Mouse (Mus musculus) limb, embryonic 10.5 days (tissue): ENCODE data around the gene Abca17. TPM values are rescaled to one million over a fixed set of nuclear protein-coding genes. Genes with fewer than 3 reads are reported as not detected.
A peak's percentile ranks its signal among the peaks of the same experiment; 100 is the strongest.

Experiments used
- DNase-seq: peaks from one replicate; pipeline ENCODE4 v3.0.0-alpha.2; 2017; ENCODE audit warnings: low spot score
- H3K27ac ChIP-seq: fragments of 300-500 bp; sonication (generic); 2 replicates; pipeline ENCODE4 v1.5.1; 2016; ENCODE audit warnings: mild to moderate bottlenecking
- H3K27me3 ChIP-seq: fragments of 300-500 bp; sonication (generic); 2 replicates; pipeline ENCODE4 v1.6.1; 2016; ENCODE audit warnings: low read depth, mild to moderate bottlenecking; ENCODE audit not compliant: poor library complexity, severe bottlenecking
- H3K36me3 ChIP-seq: fragments of 300-500 bp; sonication (generic); 2 replicates; pipeline ENCODE4 v1.6.1; 2016; ENCODE audit warnings: mild to moderate bottlenecking, moderate library complexity
- H3K4me1 ChIP-seq: fragments of 300-500 bp; sonication (generic); 2 replicates; pipeline ENCODE4 v1.6.1; 2016
- H3K4me3 ChIP-seq: fragments of 300-500 bp; sonication (generic); 2 replicates; pipeline ENCODE4 v1.5.1; 2016; ENCODE audit warnings: mild to moderate bottlenecking, moderate library complexity
- H3K9me3 ChIP-seq: fragments of 300-500 bp; sonication (generic); replicated peaks from 2 replicates; pipeline ENCODE4 v1.6.1; 2016; ENCODE audit warnings: mild to moderate bottlenecking
- WGBS: fragments of 180-500 bp; shearing (Covaris S2); methylation state at CpG from one replicate; pipeline ENCODE4 v1.1.7; 2016; 5-methylcytosine and 5-hydroxymethylcytosine counted together
- polyA plus RNA-seq: library from polyadenylated mRNA; unstranded; fragments of >200 nt; fragmentation: Nextera tagmentation; extraction: Ambion mirVana; gene quantifications from 2 replicates; pipeline ENCODE4 v1.2.1, GENCODE M21; 2016

Abca17 gene
- polyA plus RNA-seq, 1 experiment from 2014 or later, result not detected

GRCm38 (mm10) chr17:24252329-24252728 lies 98.5 kb downstream of the Abca17 start:
- WGBS, result 100% methylated on average over 2 of the region's 2 CpGs
- Histone ChIP-seq H3K9me3 (no peaks in the 10 kb centered on the region), H3K27me3 (no peaks in the 10 kb centered on the region), H3K27ac (peak overlapping the region; percentile 96), H3K36me3 (peaks cover 24% of the 10 kb centered on the region), H3K4me3 (0 out of 2 replicates have a peak overlapping the region, but pooled peaks have one; percentile 64), H3K4me1 (peaks cover 9% of the 10 kb centered on the region)
- DNase-seq, result no peak

- whole genome bisulfite sequencing, result under 1% methylated on average over 48 of the region's 48 CpGs
- peaks cover 33% of the 10 kb centered on the region for H3K36me3 ChIP-seq
- no peaks in the 10 kb centered on the region for H3K27me3 ChIP-seq
- H3K9me3 ChIP-seq, result no peaks in the 10 kb centered on the region
- DNase-seq, result peak; percentile 94
- H3K4me1 ChIP-seq, result peaks cover 9% of the 10 kb centered on the region
- H3K27ac ChIP-seq, result peak within 1 kb of the TSS; percentile 96
- H3K4me3 ChIP-seq, result peak within 1 kb of the TSS; percentile 64
Measured at GRCm38 (mm10) chr17:24251320-24252069, 99.4 kb downstream of the Abca17 start, which contains the start of gene Ccnf. Gene Ccnf, minus strand, starts transcription at chr17:24251484.

GRCm38 (mm10) chr17:24250988-24251319 lies 99.9 kb downstream of the Abca17 start:
- WGBS, result under 1% methylated on average over 32 of the region's 32 CpGs
- DNase-seq, result no peak
- H3K36me3 ChIP-seq, result peaks cover 38% of the 10 kb centered on the region

GRCm38 (mm10) chr17:24248641-24249040 lies 102.2 kb downstream of the Abca17 start:
- Histone ChIP-seq H3K36me3 (peaks cover 56% of the 10 kb centered on the region), H3K27me3 (no peaks in the 10 kb centered on the region), H3K27ac (no peak overlapping the region), H3K4me1 (peaks cover 9% of the 10 kb centered on the region), H3K4me3 (no peak overlapping the region), H3K9me3 (no peaks in the 10 kb centered on the region)
- WGBS, result 90% methylated on average over 2 of the region's 2 CpGs
- no peak for DNase-seq

More at GRCm38 (mm10) chr17:24250988-24251319, 99.9 kb downstream of the Abca17 start:
- peak overlapping the region; percentile 64 for H3K4me3 ChIP-seq
- H3K27ac ChIP-seq, result peak overlapping the region; percentile 96
- H3K27me3 ChIP-seq, result no peaks in the 10 kb centered on the region
- no peaks in the 10 kb centered on the region for H3K9me3 ChIP-seq
- H3K4me1 ChIP-seq, result peaks cover 9% of the 10 kb centered on the region

DNA sequence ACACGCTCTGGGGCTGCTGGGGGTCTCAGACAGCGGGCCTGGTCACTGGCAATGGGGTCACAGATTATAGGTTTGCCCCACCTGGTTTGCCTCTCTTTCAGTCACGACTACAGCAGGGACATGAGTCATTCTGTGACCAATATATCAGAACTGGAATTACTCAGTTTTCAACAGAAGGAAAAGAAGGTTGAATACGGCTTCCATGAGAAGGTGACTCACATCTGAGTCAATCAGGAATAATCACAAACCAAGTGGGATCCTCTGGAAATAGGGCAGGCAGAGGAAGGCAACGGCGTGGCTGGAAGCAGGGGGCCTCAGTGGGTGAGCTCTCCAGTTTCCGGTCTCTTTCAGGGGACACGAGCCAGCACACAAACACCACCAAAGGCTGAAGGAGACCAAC lies 106.8 kb downstream of the Abca17 start:
- Histone ChIP-seq H3K4me1 (no peaks in the 10 kb centered on the region), H3K9me3 (no peaks in the 10 kb centered on the region), H3K27ac (no peak overlapping the region), H3K27me3 (no peaks in the 10 kb centered on the region), H3K36me3 (peaks cover 95% of the 10 kb centered on the region), H3K4me3 (no peak overlapping the region)
- no peak for DNase-seq
- 98% methylated on average over 8 of the region's 8 CpGs for WGBS

DNA sequence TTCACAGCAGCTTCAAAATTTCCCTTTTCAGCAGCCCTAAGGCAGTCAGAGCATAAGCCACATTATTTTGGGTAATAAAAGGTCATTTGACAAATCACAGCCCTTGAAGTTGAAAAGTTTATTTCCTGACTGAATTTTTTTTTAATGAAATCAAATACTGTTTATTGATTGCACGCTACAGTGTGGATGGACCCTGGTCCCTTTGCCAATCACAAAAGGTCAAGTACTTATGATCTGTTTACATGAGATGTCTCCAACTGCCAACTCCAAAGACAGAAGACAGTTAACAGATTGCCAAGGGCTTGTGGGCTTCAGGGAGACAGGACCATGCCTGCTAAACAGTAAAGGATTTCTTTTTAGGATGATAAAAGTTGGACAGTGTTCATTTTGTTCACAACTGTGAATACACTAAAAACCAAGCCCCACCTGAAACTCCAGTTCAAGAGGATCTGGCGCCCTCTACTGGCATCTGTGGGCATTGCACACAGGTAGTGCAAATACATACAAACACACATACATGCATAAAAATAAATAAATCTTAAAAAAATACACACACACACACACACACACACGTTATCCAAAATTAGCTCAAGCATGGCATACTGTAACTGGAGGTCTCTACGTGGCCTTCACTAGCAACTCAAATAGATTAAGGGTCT lies 107.4 kb downstream of the Abca17 start:
- H3K4me3 ChIP-seq, result no peak overlapping the region
- WGBS, result 88% methylated on average over 4 of the region's 4 CpGs
- no peak overlapping the region for H3K27ac ChIP-seq
- no peaks in the 10 kb centered on the region for H3K9me3 ChIP-seq
- H3K4me1 ChIP-seq, result no peaks in the 10 kb centered on the region
- DNase-seq, result peak; percentile 59
- H3K27me3 ChIP-seq, result no peaks in the 10 kb centered on the region
- H3K36me3 ChIP-seq, result peaks cover 95% of the 10 kb centered on the region

GRCm38 (mm10) chr17:24236921-24237320 lies 113.9 kb downstream of the Abca17 start:
- no peaks in the 10 kb centered on the region for H3K4me1 ChIP-seq
- H3K36me3 ChIP-seq, result peaks cover 100% of the 10 kb centered on the region
- H3K4me3 ChIP-seq, result no peak overlapping the region
- 95% methylated on average over 7 of the region's 7 CpGs for WGBS
- no peak overlapping the region for H3K27ac ChIP-seq
- DNase-seq, result no peak
- no peaks in the 10 kb centered on the region for H3K27me3 ChIP-seq
- H3K9me3 ChIP-seq, result no peaks in the 10 kb centered on the region

DNA sequence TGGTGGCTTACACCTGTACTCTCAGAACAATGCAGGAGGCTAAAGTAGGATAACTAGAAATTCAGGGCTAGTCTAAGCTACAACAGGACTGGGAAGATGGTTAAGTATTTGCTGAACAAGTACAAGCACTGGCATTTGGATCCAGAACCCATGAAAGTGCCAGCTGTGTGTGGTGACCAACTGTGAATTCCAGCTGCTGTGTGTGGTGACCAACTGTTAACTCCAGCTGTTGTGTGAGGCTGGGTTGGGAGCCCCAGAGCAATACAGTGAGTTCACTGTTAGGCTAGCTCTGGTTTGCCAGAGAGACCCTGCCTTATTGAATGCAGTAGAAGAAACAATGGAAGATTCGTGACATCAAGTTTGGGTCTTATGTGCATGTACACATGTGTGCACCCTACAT lies 114.4 kb downstream of the Abca17 start:
- no peaks in the 10 kb centered on the region for H3K4me1 ChIP-seq
- H3K27ac ChIP-seq, result no peak overlapping the region
- peaks cover 100% of the 10 kb centered on the region for H3K36me3 ChIP-seq
- DNase-seq, result no peak
- H3K9me3 ChIP-seq, result no peaks in the 10 kb centered on the region
- 98% methylated on average over 1 of the region's 1 CpGs for WGBS
- H3K27me3 ChIP-seq, result no peaks in the 10 kb centered on the region
- H3K4me3 ChIP-seq, result no peak overlapping the region

GRCm38 (mm10) chr17:24227941-24228340 lies 122.9 kb downstream of the Abca17 start:
- Histone ChIP-seq H3K4me1 (no peaks in the 10 kb centered on the region), H3K9me3 (no peaks in the 10 kb centered on the region), H3K4me3 (no peak overlapping the region), H3K27me3 (no peaks in the 10 kb centered on the region), H3K36me3 (peaks cover 100% of the 10 kb centered on the region), H3K27ac (no peak overlapping the region)
- no peak for DNase-seq
- WGBS, result 87% methylated on average over 7 of the region's 7 CpGs

DNA sequence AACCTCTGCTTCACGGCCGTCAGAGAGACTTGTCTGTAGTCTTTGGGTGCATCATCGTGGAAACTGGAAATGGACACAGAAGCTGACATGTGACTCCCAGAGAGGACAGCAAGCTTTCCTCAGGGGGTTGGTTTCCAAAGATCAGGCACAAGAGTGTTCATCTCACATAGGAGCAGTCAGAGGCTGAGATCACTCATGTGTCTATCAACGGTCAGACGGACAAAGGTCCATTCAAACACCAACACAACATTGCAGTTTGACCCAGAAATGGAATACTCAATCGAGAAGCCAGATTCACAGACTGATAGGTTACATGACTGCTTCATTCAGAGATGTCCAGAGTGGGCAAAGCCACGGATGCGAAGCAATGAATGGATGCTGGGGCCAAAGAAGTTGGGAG lies 124.1 kb downstream of the Abca17 start:
- Histone ChIP-seq H3K9me3 (no peaks in the 10 kb centered on the region), H3K27me3 (no peaks in the 10 kb centered on the region), H3K36me3 (peaks cover 97% of the 10 kb centered on the region), H3K27ac (no peak overlapping the region), H3K4me3 (no peak overlapping the region), H3K4me1 (no peaks in the 10 kb centered on the region)
- WGBS, result 94% methylated on average over 8 of the region's 8 CpGs
- no peak for DNase-seq

DNA sequence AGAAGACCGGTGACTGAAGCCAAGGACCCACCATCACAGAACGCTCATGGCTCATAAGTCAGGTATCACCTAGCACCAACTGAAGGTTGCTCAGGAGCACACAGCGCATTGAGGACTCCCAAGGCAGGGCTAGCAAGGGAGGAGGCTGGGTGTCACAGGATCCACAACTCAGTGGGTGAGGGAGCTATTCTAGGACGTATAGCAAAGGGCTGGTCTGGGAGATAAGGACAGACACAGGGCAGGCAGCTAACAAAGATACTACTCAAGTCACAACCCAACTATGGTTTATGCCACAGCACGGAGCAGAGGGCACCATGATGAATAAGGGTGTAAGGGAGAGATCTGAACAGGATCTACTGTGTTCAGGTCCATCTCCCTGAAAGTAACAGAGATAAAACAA lies 125.0 kb downstream of the Abca17 start:
- H3K27me3 ChIP-seq, result no peaks in the 10 kb centered on the region
- peaks cover 88% of the 10 kb centered on the region for H3K36me3 ChIP-seq
- H3K9me3 ChIP-seq, result no peaks in the 10 kb centered on the region
- H3K4me3 ChIP-seq, result no peak overlapping the region
- WGBS, result 93% methylated on average over 5 of the region's 5 CpGs
- peaks cover 4% of the 10 kb centered on the region for H3K4me1 ChIP-seq
- H3K27ac ChIP-seq, result no peak overlapping the region
- DNase-seq, result no peak

DNA sequence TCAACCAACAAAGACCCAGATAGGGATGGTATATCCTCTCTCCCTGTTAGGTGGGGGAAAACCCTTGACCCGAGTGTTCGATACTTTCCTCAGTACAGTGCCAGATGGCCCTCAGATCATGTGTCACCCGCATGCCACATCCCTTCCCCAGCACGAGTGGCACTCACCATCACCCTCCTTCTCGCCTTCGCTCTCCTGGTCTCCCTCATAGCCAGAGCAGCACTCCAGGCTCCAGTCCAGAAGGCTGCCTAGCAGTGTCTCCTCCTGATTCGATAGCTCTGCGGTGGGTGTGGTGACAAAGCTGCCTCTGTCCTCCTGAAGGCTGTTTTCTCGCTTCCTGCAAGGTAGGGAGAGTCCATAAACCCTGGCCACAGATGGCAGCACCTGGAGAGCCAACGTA lies 126.1 kb downstream of the Abca17 start:
- H3K27me3 ChIP-seq, result no peaks in the 10 kb centered on the region
- H3K4me3 ChIP-seq, result no peak overlapping the region
- no peaks in the 10 kb centered on the region for H3K9me3 ChIP-seq
- no peak for DNase-seq
- peaks cover 9% of the 10 kb centered on the region for H3K4me1 ChIP-seq
- peaks cover 77% of the 10 kb centered on the region for H3K36me3 ChIP-seq
- no peak overlapping the region for H3K27ac ChIP-seq
- WGBS, result 93% methylated on average over 10 of the region's 10 CpGs

GRCm38 (mm10) chr17:24223513-24223912 lies 127.4 kb downstream of the Abca17 start:
- H3K27ac ChIP-seq, result no peak overlapping the region

More at GRCm38 (mm10) chr17:24223513-24223912, 127.4 kb downstream of the Abca17 start:
- 91% methylated on average over 5 of the region's 5 CpGs for WGBS
- no peak for DNase-seq
- H3K27me3 ChIP-seq, result no peaks in the 10 kb centered on the region
- peaks cover 75% of the 10 kb centered on the region for H3K36me3 ChIP-seq
- no peaks in the 10 kb centered on the region for H3K9me3 ChIP-seq
- no peak overlapping the region for H3K4me3 ChIP-seq
- peaks cover 14% of the 10 kb centered on the region for H3K4me1 ChIP-seq
